Mouse (Mus musculus) right cerebral cortex, postnatal 36 days (tissue): Measurements from ENCODE around the gene Usp43.
A peak's percentile ranks its signal among the peaks of the same experiment; 100 is the strongest.

Experiments used
- DNase-seq, 2 experiments: peaks; one replicate each; pipeline ENCODE4 v3.0.0; 2022; ENCODE audit warnings: low spot score in 2 of 2, mixed read lengths in 1 of 2

Usp43 gene

DNA sequence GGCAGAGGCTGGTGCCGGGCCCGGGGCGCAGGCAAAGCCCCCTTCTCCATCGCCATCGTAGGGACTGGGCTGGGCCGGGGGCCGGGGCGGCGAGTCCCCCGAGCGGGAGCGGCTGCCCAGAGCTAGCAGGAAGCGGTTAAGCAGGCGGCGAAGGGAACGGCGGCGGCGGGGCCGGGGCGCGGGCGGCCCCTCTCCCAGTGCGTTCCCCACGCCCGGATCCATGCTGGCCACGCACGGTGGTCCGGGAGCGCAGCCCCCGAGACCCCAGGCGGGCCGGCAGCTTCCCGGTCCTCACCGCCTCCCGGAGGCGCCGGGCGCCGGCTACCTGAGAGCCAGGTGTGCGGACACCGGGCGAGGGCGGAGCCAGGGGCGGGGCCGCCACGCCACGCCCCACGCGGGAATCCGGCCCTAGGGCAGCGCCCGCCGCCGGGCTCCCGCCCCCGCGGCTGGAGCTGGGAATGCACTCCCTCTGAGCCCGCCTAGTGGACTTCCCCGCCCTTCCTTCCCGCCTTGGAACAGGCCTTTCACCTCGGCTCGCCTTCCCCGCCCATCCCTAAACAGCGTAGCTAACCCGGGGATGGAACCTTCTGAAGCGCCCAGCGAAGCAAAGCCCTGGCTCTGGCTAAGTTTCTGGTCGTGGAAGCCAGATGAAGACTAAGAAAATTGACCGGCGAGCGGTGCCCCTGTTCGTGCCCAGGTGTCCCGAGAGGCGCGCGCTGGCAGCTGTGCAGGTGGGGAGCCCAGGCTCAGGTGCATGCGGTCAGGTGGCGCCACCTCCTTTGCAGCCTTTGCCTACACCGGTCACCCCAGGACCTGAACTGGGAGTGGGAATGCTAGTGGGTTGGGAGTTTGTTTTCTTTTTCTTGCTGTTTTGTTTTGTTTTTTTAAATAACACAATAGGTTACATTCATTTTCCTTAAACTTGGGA is at the start of gene Usp43:
Usp43 (minus strand) TSS at position 327 of the 928 bp plus-strand sequence.
- no peak for DNase-seq

DNA sequence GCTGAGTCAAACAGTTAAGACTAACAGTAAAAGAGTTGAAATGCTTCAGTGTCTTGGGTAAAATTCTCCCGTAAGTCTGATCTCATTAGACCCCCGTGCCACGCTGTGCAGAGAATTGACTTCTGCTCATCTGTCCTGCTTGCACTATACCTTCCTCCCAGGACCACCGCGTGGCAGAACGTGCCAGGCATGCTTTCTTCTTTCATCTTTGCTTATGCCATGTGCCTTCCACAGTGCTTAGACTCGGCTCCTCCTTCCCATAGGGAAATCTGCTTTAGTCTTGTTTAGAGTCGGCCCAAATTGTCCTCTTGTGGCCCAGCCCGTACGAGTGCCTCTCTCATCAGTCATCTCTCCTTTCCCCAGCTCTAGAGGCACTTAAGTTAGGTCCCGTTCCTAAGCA is 45.9 kb upstream of the Usp43 start:
- DNase-seq, result no peak

DNA sequence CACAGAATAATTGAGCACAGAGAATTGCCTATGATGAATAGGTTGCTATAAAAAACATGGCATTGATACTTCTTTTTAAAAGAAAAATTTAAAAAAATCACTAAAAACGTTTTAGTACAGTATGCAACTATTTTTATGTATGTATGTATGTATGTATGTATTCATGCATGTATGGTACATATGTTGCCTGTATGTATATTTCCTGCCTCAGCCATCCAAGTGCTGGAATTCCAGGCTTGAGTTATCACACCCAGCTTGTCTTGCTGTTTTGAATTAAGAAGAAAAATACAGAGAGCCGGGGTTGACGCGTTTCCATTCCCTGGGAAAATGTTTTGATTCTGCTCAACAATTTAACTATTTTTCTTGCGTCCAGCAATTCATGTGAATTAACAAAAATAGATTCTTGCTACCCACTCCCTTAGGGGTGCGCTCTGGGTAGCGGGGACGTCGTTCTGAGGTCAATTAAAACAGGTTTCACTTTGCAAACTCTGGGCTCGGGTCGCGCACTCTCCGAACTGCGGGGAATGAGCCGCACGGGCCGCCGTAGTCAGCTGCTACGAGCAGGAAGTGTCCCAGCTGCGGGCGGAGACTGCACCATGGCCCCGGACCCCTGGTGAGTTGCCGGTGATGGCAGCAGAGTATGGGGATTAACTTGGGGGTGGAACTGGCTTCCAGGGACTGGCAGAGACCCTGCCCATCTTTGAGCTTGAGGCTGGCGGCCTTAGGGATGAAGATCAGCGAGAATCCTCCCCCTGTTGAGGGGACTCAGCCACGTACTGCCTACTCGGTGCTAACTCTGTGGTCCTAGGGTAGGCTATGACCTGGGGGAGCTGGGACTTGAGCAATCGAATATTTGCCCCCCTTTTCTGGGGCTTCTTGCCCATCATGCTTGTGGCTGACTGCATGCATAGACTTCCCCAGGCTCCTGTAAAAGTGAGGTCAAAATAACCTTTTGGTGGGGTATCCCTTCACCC is 44.2 kb upstream of the Usp43 start, which contains the start of gene Stx8:
Stx8 (plus strand) TSS at position 289 of the 974 bp plus-strand sequence.
- DNase-seq, result peak; percentile 76 to 87

DNA sequence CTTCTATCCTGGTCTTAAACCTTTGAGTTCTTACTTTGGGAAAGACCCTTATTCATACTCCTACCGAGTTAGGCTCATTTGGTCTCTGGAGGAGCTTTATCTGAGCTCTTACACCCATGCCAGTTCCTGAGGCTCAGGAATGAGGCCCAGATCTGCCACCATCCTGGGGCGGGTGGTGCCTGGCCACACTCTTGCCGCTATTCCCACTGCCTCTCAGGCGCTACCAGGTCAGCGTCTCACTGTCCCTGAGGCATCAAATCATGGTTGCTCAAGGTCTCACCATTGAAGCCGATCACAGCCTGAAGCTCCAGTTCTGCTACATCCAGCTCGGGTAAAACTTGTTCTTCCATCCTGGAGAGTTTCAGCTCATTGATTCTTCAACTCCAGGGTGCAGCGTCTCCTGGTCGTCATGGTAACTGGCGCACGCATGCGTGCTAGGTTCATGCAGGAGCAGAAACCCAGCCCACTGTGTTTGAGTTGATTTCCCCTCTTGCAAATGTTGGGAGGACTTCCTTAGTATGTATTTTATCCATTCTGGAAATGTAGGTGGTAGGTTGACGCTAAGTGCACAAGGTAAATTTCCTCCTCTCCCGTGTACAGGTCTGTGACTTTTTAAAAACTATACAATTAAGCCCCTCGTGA is 43.4 kb upstream of the Usp43 start, which contains the start of gene Cfap52:
Cfap52 (minus strand) TSS at position 410 of the 642 bp plus-strand sequence.
- DNase-seq, result peak; percentile 80 to 82

DNA sequence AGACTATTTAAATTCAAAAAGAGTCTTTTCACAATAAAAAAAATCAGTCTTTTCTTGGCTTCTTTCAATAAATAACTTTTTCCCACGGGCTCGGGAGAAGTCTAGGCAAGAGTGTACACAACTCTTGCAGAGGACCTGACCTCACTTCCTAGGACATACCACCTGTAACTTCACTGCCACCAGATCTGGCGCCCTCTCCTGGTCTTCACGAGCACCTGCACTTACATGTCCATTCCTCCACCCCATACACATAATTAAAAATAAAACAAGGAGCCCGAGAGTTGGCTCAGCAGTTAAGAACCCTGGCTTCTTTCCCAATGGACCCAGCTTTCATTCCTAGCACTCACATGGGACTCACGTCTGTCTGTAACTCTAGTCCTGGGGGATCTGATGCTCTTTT is 42.2 kb upstream of the Usp43 start:
- DNase-seq, result no peak

DNA sequence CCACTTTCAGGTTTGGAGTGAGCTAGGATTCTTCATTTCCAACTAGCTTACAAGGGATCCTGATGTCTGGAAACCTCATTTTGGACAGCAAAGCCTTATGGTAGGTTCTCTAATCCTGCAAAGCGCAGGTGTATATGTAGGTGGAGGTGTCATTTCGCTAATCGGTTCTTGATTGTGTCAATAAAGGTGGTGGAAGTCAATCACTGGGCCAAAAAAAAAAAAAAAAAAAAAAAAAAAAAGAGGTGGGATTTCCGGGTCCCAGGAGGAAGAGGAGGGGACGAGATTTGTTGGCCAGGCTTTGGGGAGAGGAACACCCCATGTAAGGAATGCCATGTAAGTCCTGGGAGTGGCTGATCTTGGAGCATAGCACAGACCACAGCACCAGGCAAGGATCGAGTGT is 32.5 kb upstream of the Usp43 start:
- DNase-seq, result no peak

DNA sequence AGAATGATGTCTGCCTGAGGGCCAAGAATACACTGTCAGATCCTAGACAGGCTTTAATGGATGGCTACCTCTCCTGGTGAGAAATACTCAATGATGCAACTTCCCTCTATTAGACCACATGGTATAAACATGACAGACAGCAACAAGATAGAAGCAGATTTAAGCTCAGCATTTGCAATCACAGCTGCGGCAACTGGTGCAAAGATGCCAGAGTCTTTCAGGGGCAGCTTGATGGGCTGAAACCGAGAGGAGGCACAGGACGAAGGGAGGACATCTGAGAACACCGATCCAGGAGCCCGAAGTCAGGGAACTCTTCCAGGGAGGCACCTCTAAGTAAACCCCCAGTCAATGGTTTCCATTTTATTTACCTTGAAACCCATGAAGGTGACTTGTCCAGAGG is 31.7 kb upstream of the Usp43 start:
- no peak for DNase-seq

DNA sequence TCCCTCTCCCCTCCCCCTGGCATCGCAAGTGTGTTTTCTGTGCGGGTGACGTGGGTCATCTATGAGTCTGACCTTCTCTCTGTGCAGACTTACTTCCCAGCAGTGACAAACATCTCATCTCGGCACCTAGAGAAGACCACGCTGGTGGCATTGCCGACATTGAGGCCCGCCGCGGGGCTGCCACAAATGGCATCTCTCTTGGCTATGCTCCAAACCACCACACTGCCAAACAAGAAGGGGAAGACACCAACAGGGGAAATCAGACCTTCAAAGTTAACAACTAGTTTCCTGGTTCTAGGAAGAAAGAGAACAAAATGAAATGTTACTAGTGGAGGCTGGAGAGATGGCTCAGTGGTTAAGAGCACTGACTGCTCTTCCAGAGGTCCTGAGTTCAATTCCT is 27.5 kb upstream of the Usp43 start:
- no peak for DNase-seq

DNA sequence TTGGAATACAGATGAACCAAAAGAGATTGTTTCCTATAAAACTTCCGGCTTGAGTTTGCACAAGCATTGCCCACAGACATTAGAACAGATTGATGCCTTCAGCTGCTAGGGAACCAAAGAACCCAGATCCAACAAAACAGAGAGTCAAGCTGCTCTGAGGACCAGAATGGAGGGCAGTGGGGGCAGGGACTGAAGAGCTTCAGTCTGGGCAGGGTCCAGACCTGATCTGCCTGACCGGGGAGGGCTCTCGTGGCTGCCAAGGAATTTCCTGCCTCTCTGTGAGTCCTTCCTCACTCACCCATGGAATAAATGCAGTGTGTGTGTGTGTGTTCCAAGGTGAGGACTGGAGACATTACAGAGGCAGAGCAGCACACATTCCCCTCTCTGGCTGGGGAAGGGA is 26.3 kb upstream of the Usp43 start:
- DNase-seq, result no peak

DNA sequence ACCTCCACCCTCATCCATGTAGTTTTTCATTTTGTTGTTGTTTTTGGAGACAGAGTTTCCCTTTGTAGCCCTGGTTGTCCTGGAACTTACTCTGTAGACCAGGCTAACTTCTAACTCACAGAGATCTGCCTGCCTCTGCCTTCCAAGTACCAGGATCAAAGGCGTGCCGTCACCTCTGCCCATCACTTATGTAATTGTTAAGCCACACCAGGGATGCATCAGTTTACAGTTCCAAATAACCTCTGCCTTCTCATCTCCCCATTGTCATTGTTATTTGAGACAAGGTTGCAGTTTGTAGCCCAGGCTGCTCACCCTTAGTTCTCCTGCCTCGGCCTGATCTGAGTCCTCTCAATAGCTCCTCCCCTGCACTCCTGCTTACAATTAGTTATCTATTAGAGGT is 10.2 kb upstream of the Usp43 start:
- no peak for DNase-seq

DNA sequence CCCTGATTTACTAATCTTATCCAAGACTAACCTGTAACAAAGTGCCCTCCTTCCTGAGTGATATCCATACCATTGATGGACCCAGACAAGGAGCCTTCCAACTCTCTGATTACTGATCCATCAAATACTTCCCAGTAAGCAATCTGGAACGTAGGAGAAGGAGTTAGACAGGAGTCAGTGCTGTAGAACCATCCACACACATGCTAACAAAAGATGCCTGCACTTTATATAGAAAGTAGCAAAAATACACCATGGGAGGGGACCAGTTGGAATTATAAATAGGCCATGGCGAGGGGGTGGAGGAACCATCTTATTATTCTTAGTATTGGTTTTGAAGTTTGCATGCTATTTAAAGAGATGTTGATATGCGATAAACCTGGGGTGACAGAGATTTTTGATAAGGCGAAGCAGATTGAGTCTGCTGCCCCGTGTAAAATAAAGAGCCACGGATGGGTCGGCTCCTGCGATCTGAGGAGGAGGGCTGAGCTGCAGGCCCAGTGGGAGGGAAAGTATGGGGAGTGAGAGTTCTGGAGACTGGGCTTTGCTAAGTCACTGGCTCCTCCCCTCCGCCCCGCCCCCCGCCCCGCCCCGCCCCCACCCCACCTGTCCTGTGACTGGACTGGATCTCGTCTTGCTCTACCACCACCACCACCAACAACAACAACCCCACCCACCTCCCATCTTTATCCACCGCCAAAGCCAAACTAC is 4.5 kb upstream of the Usp43 start:
- no peak for DNase-seq

DNA sequence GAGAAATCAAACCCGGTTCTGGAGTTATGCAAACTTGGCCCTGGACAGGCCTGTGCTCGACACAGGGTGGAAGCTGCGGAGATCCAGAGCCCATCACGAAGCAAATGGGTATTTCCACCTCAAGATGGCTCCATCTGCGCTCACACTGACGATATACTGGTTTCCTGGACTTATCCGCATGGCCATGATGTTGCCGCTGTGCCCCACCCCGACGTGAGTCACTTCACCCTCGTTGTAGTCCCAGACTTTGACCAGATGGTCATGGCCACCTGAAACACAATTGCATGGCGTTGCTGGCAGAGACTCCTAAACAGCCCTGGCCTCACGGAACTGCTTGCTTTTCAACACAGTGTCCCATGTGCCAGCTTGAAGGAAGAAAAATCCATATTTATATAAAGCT is 3.0 kb upstream of the Usp43 start:
- DNase-seq, result no peak

DNA sequence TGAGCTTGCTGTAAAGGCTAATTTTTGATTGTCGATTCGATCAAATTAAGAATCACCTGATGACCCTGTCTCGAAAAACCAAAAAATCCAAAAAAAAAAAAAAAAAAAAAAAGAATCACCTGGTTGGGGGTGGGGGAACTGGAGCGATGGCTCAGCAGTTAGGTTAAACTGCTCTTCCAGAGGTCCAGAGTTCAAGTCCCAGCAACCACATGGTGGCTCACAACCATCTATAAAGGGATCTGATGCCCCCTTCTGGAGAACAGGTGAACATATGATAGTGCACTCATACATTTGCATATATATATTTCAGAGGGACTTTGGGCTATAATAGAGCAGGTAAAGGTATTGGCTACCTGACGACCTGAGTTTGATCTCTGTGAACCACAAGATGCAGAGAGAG is 1.8 kb upstream of the Usp43 start:
- DNase-seq, result no peak

DNA sequence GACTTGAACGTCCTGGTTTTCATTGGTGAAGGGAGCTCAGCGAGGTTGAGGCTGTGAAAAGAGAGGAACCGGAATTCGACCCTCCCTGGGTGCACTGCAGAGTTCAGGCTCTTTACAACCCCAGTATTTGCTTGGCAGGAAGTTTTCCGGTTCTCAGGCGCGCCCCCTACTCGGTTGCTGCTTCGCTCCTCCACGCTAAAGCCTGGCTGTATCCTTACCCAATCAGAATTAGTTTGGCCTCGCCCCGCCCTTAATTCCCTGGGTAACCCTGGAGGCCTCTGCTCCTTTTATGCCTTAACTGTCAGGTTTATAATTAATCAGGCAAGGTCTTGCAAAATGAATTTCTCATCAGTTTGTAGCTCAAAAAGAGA is 787 bp upstream of the Usp43 start:
- DNase-seq, result no peak

DNA sequence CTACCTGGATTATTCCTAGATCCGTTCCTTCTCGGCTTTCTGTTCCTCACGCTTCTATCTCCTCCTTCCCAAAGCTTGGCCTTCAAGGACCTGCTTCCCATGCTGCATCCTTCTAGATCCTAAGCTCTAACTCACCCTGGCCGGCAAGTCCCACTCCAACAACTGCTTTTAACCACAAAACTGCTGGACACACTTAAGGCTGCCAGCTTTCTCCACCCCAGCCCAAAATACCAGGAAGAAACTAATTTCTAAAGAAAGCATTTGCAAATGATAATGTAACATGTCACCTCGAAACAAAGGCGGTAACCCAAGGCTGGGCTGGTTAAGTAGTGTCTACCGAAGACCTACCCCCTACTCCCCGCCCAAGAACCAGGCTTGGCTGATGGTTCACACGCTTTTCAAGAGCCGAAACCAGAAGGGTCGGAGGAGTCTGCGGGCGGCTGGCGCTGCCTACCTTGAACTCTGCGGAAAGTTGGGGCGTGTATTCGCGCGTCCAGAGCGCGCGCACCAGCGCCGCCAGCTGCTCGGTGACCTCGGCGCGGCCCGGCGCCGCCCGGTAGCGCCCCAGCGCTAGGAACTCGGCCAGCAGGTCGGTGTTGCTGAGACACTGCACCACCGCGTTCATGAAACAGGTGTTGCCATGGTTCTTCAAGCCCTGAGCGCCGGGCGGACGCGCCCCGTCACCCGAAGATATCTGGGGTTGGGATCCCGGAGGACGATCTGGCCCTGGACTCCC is 694 bp downstream of the Usp43 start:
- DNase-seq, result no peak

DNA sequence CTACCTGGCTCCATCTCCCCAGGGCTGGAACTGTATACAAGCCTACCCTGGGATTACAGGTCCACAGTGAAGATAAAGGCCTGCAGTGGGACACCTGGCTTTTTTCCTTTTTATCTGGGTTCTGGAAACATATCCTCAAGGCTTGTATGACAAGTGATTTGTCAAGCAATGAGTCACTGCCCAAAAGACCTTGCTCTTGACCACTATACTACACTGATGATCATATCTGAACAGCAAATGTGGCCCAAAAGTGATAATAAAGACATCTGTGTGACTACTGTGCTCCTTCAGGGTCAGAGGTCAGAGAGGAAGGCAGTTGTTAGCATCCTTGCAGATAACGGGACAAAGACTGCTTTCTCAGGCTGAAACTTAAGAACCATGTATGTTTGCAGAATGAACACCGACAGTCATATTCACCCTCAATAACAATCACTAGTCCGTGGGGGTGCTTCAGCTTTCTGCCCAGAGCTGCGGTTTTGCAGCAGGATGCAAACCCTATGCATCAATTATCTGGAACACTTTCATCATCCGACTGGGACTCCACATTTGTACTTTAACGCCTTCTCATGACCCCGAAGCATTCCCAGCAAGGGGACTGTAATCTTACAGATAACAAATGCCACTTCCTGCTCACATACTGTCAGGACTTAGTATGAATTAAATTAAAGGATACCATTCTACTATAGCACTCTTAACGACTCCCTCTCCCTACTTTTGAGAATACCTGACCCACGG is 1.6 kb downstream of the Usp43 start:
- no peak for DNase-seq

DNA sequence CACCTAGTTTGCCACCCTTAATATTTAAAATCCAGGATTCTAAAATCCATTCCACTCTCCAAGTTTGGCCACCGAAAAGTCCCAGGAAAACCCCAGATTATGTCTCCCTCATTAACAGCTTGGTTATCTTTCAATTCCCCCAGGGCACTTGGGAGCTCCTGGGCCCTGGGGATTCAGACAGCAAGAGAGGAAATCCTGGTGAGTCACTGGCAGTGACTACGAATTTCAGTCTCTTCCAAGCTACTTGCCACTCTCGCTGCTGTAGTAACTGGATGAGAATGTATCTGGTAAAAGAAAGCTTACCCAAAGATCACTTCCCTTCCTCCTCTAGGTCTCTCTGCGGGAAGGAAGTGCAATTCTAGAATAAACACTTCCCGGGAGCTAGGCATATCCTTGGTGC is 2.4 kb downstream of the Usp43 start:
- DNase-seq, result no peak

DNA sequence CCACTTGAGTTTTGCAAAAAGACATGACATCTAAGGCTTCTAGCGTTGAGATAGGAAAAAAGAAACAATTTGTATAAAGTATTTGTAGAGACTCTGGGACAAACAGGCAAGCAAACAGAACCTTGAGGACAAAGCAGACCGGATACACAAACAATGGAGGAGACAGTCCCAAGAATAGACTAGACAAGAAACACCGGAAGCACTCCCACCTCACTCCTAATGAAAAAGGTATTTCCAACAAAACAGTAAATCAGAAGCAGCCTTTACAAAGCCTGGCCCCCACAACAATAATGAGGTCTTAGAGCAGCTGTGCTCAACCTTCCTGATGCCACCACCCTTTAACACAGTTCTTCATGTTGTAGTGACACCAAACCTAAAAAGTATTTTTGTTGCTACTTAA is 4.8 kb downstream of the Usp43 start:
- no peak for DNase-seq

DNA sequence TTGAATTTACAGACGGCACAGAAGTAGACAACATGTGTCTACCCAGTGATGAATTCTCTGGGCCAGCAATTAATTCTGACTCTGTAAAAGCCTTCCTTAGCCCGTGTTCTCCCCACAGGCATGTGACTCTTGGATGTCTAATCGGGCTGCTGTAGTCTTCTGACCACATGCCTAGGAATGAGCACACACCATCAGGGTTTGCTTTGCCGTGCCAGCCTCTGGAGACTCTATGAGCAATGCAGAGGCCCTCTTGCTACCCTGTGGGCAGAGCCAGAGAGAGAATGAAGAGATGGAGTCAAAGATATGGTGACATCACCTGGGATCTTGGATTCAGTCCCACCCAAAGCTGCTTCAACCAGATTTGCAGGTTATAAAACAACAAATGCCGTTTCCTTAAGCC is 10.9 kb downstream of the Usp43 start:
- no peak for DNase-seq

DNA sequence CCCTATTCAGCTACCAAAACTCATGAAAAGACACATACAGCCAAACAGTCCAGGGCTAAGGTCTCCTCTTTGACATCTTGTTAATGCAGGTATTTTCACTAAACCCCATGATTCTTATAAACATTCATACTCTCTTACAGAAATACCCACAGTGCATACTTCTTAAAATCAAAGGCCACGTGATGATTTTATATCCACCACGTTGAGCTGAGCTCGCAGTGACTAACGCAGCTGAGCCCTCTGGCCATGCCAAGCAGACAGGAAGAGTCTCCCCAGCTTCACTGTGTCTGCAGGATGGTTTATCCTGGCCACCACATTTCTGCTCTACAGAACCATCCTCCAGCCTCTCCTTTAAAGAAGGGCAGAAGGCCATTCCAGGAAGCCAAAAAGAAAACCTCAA is 18.2 kb downstream of the Usp43 start:
- no peak for DNase-seq
